Mouse (Mus musculus) ES-Bruce4 (cell line): ENCODE data around the gene Olfr984.

Experiments
- CTCF ChIP-seq: IDR thresholded peaks from one replicate; pipeline ENCODE4 v1.8.1; 2011; ENCODE audit warnings: low read depth, low read length
- POLR2A ChIP-seq: IDR thresholded peaks from one replicate; pipeline ENCODE4 v1.8.1; 2011; ENCODE audit warnings: low read length; ENCODE audit not compliant: insufficient read depth

DNA sequence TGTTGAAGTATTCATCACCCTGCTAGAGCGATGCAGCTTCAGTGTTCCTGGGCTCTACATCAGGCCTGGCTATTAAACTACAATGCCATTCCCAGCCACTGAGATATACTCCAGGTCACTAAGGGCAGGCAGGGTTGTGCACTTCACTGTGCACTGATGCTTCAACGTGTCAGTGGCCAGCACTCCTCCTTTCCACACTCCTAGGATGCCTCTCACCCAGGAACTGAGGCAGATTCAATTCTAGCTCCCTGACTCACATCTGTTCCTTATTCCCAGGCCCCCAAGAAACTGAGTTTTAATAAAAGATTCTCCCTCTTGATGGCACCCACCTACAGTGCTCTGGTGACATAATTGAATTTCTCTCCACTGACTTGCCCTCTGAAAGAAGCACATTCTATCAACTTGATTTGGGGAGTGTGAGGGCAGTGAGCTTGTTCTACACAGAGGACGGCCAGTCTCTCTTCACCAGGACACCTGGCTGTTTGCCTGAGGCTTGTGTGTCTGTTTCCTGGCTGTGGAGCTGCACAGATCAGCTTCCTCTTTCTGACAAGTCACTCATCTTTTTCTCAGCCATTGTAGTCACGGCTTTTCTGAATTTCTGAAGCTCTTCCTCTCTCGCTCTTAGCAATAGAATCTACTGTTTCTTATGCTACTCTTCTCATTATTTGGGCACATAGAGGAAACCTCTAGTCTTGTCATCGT, 23.1 kb upstream of the Olfr984 start:
- TF ChIP-seq POLR2A (no peak), CTCF (no peak)
